Mouse (Mus musculus) intestine, embryonic 16.5 days (tissue): Measurements from ENCODE around the gene Trim69. TPM values are rescaled to one million over a fixed set of nuclear protein-coding genes. Genes with fewer than 3 reads are reported as not detected.
"Not testable (repeated sequence)": the region's sequence is repeated elsewhere in the genome, so short reads cannot be mapped to it uniquely, and the experiment has no call there.

Experiments used
- ATAC-seq: fragments of 200-750 bp; cut with Nextera tagmentation; 2 replicates; pipeline ENCODE4 v1.8.0; 2017; ENCODE audit warnings: moderate TSS enrichment, moderate library complexity
- H3K27ac ChIP-seq: fragments of 300-500 bp; sonication (generic); 2 replicates; pipeline ENCODE4 v1.5.1; 2014; ENCODE audit warnings: mild to moderate bottlenecking, low read length
- H3K27me3 ChIP-seq: fragments of 300-500 bp; sonication (generic); replicated peaks from 2 replicates; pipeline ENCODE4 v1.6.1; 2014; ENCODE audit warnings: low read length, control low read depth, mixed read lengths; ENCODE audit not compliant: control insufficient read depth, insufficient read depth
- H3K36me3 ChIP-seq: fragments of 300-500 bp; sonication (generic); 2 replicates; pipeline ENCODE4 v1.6.1; 2014; ENCODE audit warnings: low read length, control low read depth; ENCODE audit not compliant: control insufficient read depth, insufficient read depth
- H3K4me1 ChIP-seq: fragments of 300-500 bp; sonication (generic); 2 replicates; pipeline ENCODE4 v1.6.1; 2014; ENCODE audit warnings: low read length, control low read depth, mixed read lengths; ENCODE audit not compliant: control insufficient read depth, insufficient read depth
- H3K4me2 ChIP-seq: fragments of 300-500 bp; sonication (generic); 2 replicates; pipeline ENCODE4 v1.6.1; 2014; ENCODE audit warnings: low read depth, low read length, control low read depth
- H3K4me3 ChIP-seq: fragments of 300-500 bp; sonication (generic); 2 replicates; pipeline ENCODE4 v1.5.1; 2014; ENCODE audit warnings: mild to moderate bottlenecking, low read length
- H3K9ac ChIP-seq: fragments of 300-500 bp; sonication (generic); 2 replicates; pipeline ENCODE4 v1.6.1; 2014; ENCODE audit warnings: low read depth, low read length
- H3K9me3 ChIP-seq: fragments of 300-500 bp; sonication (generic); 2 replicates; pipeline ENCODE4 v1.6.1; 2016; ENCODE audit warnings: low read length, control low read depth; ENCODE audit not compliant: control insufficient read depth
- WGBS: fragments of 180-500 bp; shearing (Covaris S2); extraction: QIAGEN DNeasy Blood & Tissue Kit; methylation state at CpG from one replicate; pipeline ENCODE4 v1.1.7; 2014; 5-methylcytosine and 5-hydroxymethylcytosine counted together
- polyA plus RNA-seq: library from polyadenylated mRNA; unstranded; fragments of >200 nt; fragmentation: Nextera tagmentation; extraction: Ambion mirVana; gene quantifications from 2 replicates; pipeline ENCODE4 v1.2.1, GENCODE M21; 2015

Trim69 gene
- polyA plus RNA-seq, 1 experiment from 2014 or later = not detected

DNA sequence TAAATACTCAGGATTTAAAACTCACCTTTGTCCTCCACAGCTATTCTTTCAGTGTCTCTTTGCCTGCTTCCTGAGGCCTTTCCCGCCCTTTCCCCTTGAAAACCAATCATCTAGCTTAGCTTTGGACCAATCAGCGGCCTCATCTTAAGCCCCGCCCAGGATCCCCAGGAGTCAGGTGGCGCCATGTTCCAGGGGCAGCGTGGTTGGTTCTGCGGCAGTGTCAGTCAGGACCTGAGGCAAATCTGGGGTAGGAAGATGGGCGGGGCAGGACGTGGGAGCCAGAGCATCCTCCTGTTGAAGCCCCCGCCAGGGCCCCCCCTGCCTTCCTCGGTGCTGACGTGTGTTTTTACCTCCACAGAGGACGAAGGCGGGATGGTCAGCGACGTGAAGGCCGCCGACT lies 25.6 kb downstream of the Trim69 start, which contains the start of the genes Patl2 and Terb2:
Gene Patl2, minus strand, starts transcription at position 84 of the 400 bp plus-strand sequence.
Gene Terb2, plus strand, starts transcription at position 167 of the 400 bp plus-strand sequence.
- no peaks in the 10 kb centered on the region for H3K36me3 ChIP-seq
- WGBS = 75% methylated on average over 17 of the region's 17 CpGs
- H3K9me3 ChIP-seq = no peaks in the 10 kb centered on the region
- H3K4me2 ChIP-seq = no peak within 1 kb of the TSS
- ATAC-seq = no peak
- no peaks in the 10 kb centered on the region for H3K4me1 ChIP-seq
- H3K27ac ChIP-seq = no peak within 1 kb of the TSS
- H3K9ac ChIP-seq = no peak within 1 kb of the TSS
- H3K27me3 ChIP-seq = no peaks in the 10 kb centered on the region
- H3K4me3 ChIP-seq = no peak within 1 kb of the TSS

DNA sequence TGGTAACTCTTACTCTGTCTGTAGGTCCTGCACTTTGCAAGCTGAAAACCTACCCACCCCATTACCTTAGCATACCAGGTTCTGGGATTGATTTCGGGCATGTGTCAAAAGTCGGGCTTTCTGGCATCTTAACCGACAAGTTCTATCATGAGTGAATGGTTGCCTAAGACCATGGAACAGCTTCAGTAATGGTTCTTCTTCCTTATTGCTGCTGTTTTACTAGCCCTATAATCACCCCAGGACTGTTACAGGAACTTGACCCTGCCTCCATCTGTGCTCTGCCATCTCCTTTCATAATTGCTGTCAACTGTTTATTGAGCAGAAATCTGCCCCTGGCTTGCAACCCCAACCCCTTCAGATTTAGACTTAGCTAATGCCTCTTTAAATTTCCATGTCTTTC lies 26.3 kb downstream of the Trim69 start:
- Histone ChIP-seq H3K9me3 (no peaks in the 10 kb centered on the region), H3K27ac (no peak overlapping the region), H3K9ac (no peak overlapping the region), H3K4me2 (no peak overlapping the region), H3K4me3 (no peak overlapping the region), H3K4me1 (no peaks in the 10 kb centered on the region), H3K36me3 (no peaks in the 10 kb centered on the region), H3K27me3 (no peaks in the 10 kb centered on the region)
- ATAC-seq = peak; percentile 74
- WGBS = 81% methylated on average over 3 of the region's 3 CpGs

DNA sequence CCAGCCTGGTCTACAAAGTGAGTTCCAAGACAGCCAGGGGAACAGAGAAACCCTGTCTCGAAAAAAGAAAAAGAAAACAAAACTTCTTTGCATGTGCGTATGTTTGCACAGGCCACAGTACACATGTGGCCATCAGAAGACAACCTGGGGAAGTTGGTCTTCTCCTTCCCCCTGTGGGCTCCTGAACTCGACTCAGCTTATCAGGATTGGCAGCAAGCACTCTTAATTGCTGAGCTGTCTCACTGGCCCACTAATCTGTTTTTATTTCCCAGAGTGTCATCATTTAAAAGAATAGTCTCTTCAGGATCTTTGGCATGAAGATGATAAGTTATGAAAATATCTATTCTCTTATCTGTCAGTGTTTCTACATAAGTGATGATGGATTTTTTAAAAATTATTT lies 31.3 kb downstream of the Trim69 start:
- Histone ChIP-seq H3K9me3 (no peaks in the 10 kb centered on the region), H3K27me3 (no peaks in the 10 kb centered on the region), H3K4me1 (no peaks in the 10 kb centered on the region), H3K9ac (no peak overlapping the region), H3K36me3 (no peaks in the 10 kb centered on the region), H3K27ac (no peak overlapping the region), H3K4me2 (no peak overlapping the region), H3K4me3 (no peak overlapping the region)
- ATAC-seq = no peak
- 73% methylated on average over 3 of the region's 3 CpGs for WGBS

DNA sequence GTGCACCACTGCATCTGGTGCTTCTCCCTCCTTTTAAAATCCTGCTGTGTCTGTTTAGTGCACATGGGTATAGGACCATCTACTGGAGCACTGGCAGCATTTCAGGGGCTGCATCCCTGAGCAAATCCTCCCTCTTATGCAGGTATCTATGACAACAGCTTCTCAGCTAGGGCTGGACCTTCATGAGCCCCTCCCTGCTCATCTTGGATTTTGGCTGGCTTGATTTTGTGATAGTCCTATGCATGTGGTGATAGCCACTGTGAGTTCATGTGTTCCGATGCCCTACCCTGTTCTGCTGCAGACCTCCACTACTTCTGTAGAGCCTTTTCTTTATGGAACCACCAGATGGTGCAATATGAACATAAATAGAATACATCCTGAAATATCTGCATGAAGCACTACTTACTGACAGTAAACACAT lies 34.0 kb downstream of the Trim69 start:
- Histone ChIP-seq H3K4me3 (no peak overlapping the region), H3K9me3 (no peaks in the 10 kb centered on the region), H3K4me1 (no peaks in the 10 kb centered on the region), H3K27me3 (no peaks in the 10 kb centered on the region), H3K9ac (no peak overlapping the region), H3K4me2 (no peak overlapping the region), H3K27ac (no peak overlapping the region), H3K36me3 (no peaks in the 10 kb centered on the region)
- peak; percentile 79 for ATAC-seq
- 60% methylated on average over 1 of the region's 1 CpGs for WGBS

DNA sequence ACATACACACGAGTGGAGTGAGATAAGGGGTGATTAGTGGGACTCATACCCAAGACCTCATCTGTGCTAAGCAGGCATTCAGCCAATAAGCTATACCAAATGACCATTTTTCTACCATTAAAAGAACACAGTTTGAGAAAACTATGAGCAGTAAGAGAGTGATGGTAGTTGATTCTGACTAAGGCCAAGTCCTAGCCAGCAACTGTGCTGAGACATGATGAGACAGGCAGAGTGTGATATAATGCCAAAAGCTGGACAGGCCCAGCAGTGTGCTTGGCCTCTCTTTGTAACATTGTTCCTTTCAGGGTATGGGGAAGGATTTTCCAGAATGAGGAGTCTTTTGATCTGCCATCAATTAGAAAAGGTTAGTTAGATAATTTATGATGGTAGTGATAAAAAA lies 41.0 kb downstream of the Trim69 start:
- Histone ChIP-seq H3K9me3 (no peaks in the 10 kb centered on the region), H3K9ac (no peak overlapping the region), H3K4me2 (no peak overlapping the region), H3K4me3 (no peak overlapping the region), H3K27ac (no peak overlapping the region), H3K27me3 (no peaks in the 10 kb centered on the region), H3K4me1 (no peaks in the 10 kb centered on the region), H3K36me3 (no peaks in the 10 kb centered on the region)
- no peak for ATAC-seq
- whole genome bisulfite sequencing = 77% methylated on average over 1 of the region's 1 CpGs

DNA sequence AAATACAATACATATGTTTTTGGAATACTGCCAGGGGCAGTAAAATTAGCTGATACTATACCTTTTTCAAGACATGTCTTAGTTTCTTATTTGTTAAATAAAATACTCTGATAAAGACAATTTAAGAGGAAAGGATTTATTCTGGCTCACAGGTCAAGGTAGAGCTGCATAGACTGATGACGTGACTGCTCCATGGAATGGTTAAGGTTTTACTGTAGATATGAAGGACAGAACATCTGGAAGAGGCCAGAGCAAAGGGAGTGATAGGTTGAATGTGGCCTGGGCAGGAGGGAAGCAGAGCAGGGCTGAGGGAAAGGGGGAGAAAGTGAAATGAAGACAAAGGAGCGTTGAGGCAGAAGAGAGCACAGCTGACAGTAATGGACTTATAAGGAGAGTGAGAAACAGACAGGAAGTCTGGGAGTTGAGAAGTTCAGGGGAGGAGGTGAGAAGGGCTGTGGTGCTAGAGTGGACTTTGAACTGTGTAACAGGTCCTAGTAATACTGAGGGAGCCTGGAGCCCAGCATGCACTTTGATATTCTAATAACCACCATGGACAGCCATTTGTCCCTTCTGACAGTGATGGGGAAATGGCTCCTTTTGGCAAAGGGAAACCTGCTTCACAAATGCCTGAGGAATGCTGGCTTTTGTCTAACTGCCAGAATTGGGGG lies 46.1 kb downstream of the Trim69 start:
- Histone ChIP-seq H3K9me3 (no peaks in the 10 kb centered on the region), H3K9ac (no peak overlapping the region), H3K4me3 (no peak overlapping the region), H3K27ac (peak overlapping the region; percentile 86), H3K36me3 (no peaks in the 10 kb centered on the region), H3K4me1 (peaks cover 4% of the 10 kb centered on the region; the same call in 1 of the 2 replicates), H3K27me3 (no peaks in the 10 kb centered on the region), H3K4me2 (no peak overlapping the region)
- WGBS = 34% methylated on average over 2 of the region's 2 CpGs
- ATAC-seq = peak; percentile 94

DNA sequence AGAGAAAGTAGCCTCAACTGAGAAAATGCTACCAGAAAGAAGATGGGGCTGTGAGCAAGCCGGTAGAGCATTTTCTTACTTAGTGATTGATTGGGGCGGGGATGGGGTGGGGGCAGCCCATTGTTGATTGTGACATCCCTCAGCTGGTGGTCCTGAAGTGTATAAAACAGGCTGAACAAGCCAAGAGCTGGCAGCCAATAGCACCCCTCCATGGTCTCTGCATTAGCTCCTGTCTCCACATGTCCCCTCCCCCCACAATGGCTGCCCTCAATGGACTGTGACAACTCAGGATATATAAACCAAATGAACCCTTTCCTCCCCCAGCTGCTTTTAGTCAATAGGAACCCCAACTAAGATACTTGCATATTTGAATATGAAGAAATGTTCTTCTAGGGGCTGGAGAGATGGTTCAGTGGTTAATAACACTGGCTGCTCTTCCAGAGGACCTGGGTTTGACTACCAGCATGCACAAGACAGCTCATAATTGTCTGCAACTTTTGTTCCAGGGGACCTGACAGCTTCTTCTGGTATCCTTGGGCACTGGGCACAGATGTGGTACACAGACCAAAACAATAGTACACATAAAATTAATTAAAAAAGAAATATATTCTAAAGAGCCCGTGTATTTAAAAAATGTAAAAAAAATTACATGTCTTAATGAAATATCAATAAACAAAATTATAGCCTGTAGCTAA lies 50.2 kb downstream of the Trim69 start:
- no peak for ATAC-seq
- no peaks in the 10 kb centered on the region for H3K27me3 ChIP-seq
- peaks cover 4% of the 10 kb centered on the region; the same call in 1 of the 2 replicates for H3K4me1 ChIP-seq
- no peak overlapping the region for H3K9ac ChIP-seq
- WGBS = 63% methylated on average over 3 of the region's 3 CpGs
- no peaks in the 10 kb centered on the region for H3K9me3 ChIP-seq
- no peak overlapping the region for H3K4me2 ChIP-seq
- H3K27ac ChIP-seq = no peak overlapping the region
- H3K36me3 ChIP-seq = no peaks in the 10 kb centered on the region
- H3K4me3 ChIP-seq = no peak overlapping the region

DNA sequence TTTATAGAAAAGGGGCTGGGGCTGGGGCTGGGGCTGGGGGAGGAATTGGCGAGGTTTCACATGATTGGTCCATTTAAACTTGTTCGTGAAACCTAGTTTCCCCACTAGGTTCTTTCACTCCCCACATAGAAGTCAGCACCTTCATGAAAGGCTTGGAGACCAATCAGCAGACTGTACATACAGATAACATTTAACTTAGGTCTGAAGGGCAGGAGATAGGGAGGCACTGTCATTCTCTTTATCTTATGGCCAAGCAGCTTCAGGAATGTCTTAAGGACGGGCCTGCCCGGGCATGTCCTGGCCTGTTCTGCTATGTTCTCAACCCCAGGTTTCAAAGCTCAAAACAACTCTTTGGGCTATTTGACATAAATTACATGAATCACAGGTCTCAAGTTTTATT lies 56.6 kb downstream of the Trim69 start:
- not testable (repeated sequence) for H3K4me3 ChIP-seq, H3K36me3 ChIP-seq, H3K27ac ChIP-seq, H3K4me2 ChIP-seq, H3K27me3 ChIP-seq, H3K9me3 ChIP-seq, H3K9ac ChIP-seq, H3K4me1 ChIP-seq
- ATAC-seq = peak; percentile 47; the same call in 1 of the 2 replicates
- WGBS = 78% methylated on average over 4 of the region's 4 CpGs

DNA sequence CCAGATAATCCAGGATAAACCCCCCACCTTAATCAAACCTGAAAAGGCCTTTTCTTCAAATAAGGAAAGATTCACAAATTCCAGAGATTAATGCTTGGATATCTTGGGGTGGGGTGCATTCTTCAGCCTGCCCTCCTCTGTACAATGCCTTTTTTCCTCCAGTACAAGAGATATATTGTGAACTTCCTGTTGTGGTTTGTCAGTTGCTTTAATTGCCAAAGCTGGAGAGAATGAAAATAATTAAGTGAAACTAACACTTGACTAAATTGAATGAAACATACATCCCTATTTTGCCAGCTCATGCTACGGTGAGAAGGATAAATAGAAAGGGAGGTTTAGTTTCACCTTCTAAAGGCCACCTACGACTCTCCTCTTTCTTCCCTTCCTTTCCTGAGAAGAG lies 57.7 kb downstream of the Trim69 start:
- no peak for ATAC-seq
- Histone ChIP-seq H3K27me3 (no peaks in the 10 kb centered on the region), H3K9ac (no peak overlapping the region), H3K36me3 (no peaks in the 10 kb centered on the region), H3K9me3 (no peaks in the 10 kb centered on the region), H3K4me1 (no peaks in the 10 kb centered on the region; the same call in 1 of the 2 replicates), H3K4me2 (no peak overlapping the region), H3K27ac (no peak overlapping the region), H3K4me3 (no peak overlapping the region)
- WGBS = 78% methylated on average over 2 of the region's 2 CpGs
